Mouse (Mus musculus): ENCODE data around the gene Dppa5a.
A peak's percentile ranks its signal among the peaks of the same experiment; 100 is the strongest.
"Not testable (repeated sequence)": the region's sequence is repeated elsewhere in the genome, so short reads cannot be mapped to it uniquely, and the experiment has no call there.

Gene Dppa5a

GRCm38 (mm10) chr9:78364701-78365100 is 3.3 kb downstream of the Dppa5a start:
- DNase-seq (ENCODE audit: low spot score in 2 of 2) = no peak

- DNase-seq (ENCODE audit: low spot score in 2 of 2) = no peak
Measured at GRCm38 (mm10) chr9:78363374-78363773, 4.6 kb downstream of the Dppa5a start.

- DNase-seq (ENCODE audit: low spot score in 2 of 2) = no peak
Measured at GRCm38 (mm10) chr9:78360484-78360872, 7.5 kb downstream of the Dppa5a start.

- DNase-seq (ENCODE audit: low spot score in 2 of 2) = no peak
Measured at GRCm38 (mm10) chr9:78359750-78360483, 8.1 kb downstream of the Dppa5a start.

- peak; percentile 46 to 63 for DNase-seq (ENCODE audit: low spot score in 2 of 2)
Measured at GRCm38 (mm10) chr9:78358053-78358452, 9.9 kb downstream of the Dppa5a start.

GRCm38 (mm10) chr9:78355611-78356010 is 12.4 kb downstream of the Dppa5a start, which contains the start of gene Gsta2:
Gene Gsta2 (minus strand): TSS chr9:78355788.
- no peak for DNase-seq (ENCODE audit: low spot score in 2 of 2)

- DNase-seq (ENCODE audit: low spot score in 2 of 2) = no peak
Measured at GRCm38 (mm10) chr9:78354665-78355578, 13.1 kb downstream of the Dppa5a start.

- DNase-seq (ENCODE audit: low spot score in 2 of 2) = no peak
Measured at GRCm38 (mm10) chr9:78351504-78352220, 16.3 kb downstream of the Dppa5a start.

- not testable (repeated sequence) for DNase-seq (ENCODE audit: low spot score in 2 of 2)
Measured at GRCm38 (mm10) chr9:78350007-78350406, 18.0 kb downstream of the Dppa5a start.

- DNase-seq (ENCODE audit: low spot score in 2 of 2) = not testable (repeated sequence)
Measured at GRCm38 (mm10) chr9:78349141-78349540, 18.8 kb downstream of the Dppa5a start.

GRCm38 (mm10) chr9:78348206-78349004 is 19.6 kb downstream of the Dppa5a start:
- DNase-seq (ENCODE audit: low spot score in 2 of 2) = peak; percentile 58

GRCm38 (mm10) chr9:78347004-78347403 is 21.0 kb downstream of the Dppa5a start:
- peak in 1 of 2 experiments; percentile 5 for DNase-seq (ENCODE audit: low spot score in 2 of 2)

GRCm38 (mm10) chr9:78345235-78345634 is 22.7 kb downstream of the Dppa5a start:
- DNase-seq (ENCODE audit: low spot score in 2 of 2) = not testable (repeated sequence)

GRCm38 (mm10) chr9:78343055-78343454 is 24.9 kb downstream of the Dppa5a start:
- DNase-seq (ENCODE audit: low spot score in 2 of 2) = not testable (repeated sequence)

GRCm38 (mm10) chr9:78342494-78342893 is 25.5 kb downstream of the Dppa5a start:
- DNase-seq (ENCODE audit: low spot score in 2 of 2) = not testable (repeated sequence)

GRCm38 (mm10) chr9:78340324-78340723 is 27.7 kb downstream of the Dppa5a start:
- DNase-seq (ENCODE audit: low spot score in 2 of 2) = peak in 1 of 2 experiments; percentile 28

GRCm38 (mm10) chr9:78337050-78337449 is 30.9 kb downstream of the Dppa5a start:
- DNase-seq (ENCODE audit: low spot score in 2 of 2) = not testable (repeated sequence)

- not testable (repeated sequence) for DNase-seq (ENCODE audit: low spot score in 2 of 2)
Measured at GRCm38 (mm10) chr9:78327289-78327688, 40.7 kb downstream of the Dppa5a start, which contains the start of gene Omt2b. Gene Omt2b (plus strand): TSS chr9:78327589.

GRCm38 (mm10) chr9:78319499-78319898 is 48.5 kb downstream of the Dppa5a start:
- DNase-seq (ENCODE audit: low spot score in 2 of 2) = no peak

Measured in urinary bladder, postnatal 36 days (tissue).